ENCODE assay signal across 8 mouse cellular contexts in genomic region chr2:92401091-92401561, GRCm38 (mm10). TPM values are rescaled to one million over a fixed set of nuclear protein-coding genes. Genes with fewer than 3 reads are reported as not detected.
DNase-seq lines count a peak whose midpoint lies in the region; ATAC-seq lines count a peak whose summit lies in the region.

Mapk8ip1 (minus strand) TSS chr2:92401263.

- peaks cover 40% of the 10 kb centered on the region for H3K4me1 ChIP-seq in forebrain, embryonic 13.5 days
- H3K4me1 ChIP-seq in midbrain, embryonic 13.5 days (replicated peaks) = peaks cover 61% of the 10 kb centered on the region

- peak within 1 kb of the TSS; percentile 70 for H3K4me3 ChIP-seq in forebrain, embryonic 13.5 days
- H3K4me3 ChIP-seq in midbrain, embryonic 13.5 days (replicated peaks) = peak within 1 kb of the TSS; percentile 66

- peak; percentile 67 to 78 for DNase-seq in cerebellum, adult 18-20 months
- DNase-seq in right cerebral cortex, postnatal 10 days (ENCODE audit: low spot score in 2 of 2) = peak; percentile 53 to 66
- no peak for DNase-seq in right cerebral cortex, postnatal 36 days (ENCODE audit: low spot score in 2 of 2)
- no peak for DNase-seq in layer of hippocampus, postnatal 25 days (ENCODE audit: extremely low spot score in 1 of 2, low spot score in 1 of 2)
- no peak for DNase-seq in spleen, postnatal 14 days (ENCODE audit: low spot score in 2 of 2)

- H3K4me2 ChIP-seq in forebrain, embryonic 13.5 days = peak within 1 kb of the TSS; percentile 90
- H3K4me2 ChIP-seq in midbrain, embryonic 13.5 days (replicated peaks) = peak within 1 kb of the TSS; percentile 77

- WGBS in forebrain, embryonic 13.5 days = under 1% methylated on average over 31 of the region's 59 CpGs
- WGBS in midbrain, embryonic 13.5 days = 1% methylated on average over 48 of the region's 59 CpGs

- ATAC-seq in cerebellum, adult (ENCODE audit: insufficient number of reproducible peaks, low FRiP score, low TSS enrichment) = no peak
- ATAC-seq in forebrain, embryonic 13.5 days = peak; percentile 62
- ATAC-seq in midbrain, embryonic 13.5 days = peak; percentile 66

- H3K27ac ChIP-seq in forebrain, embryonic 13.5 days = peak within 1 kb of the TSS; percentile 20
- H3K27ac ChIP-seq in midbrain, embryonic 13.5 days = peak within 1 kb of the TSS; percentile 63

- H3K27me3 ChIP-seq in forebrain, embryonic 13.5 days = no peaks in the 10 kb centered on the region
- H3K27me3 ChIP-seq in midbrain, embryonic 13.5 days = no peaks in the 10 kb centered on the region

- H3K9ac ChIP-seq in forebrain, embryonic 13.5 days = peak within 1 kb of the TSS; percentile 94
- peak within 1 kb of the TSS; percentile 93 for H3K9ac ChIP-seq in midbrain, embryonic 13.5 days (replicated peaks)

- H3K9me3 ChIP-seq in forebrain, embryonic 13.5 days (replicated peaks) = no peaks in the 10 kb centered on the region
- H3K9me3 ChIP-seq in midbrain, embryonic 13.5 days = no peaks in the 10 kb centered on the region

- H3K36me3 ChIP-seq in forebrain, embryonic 13.5 days (ENCODE audit: poor library complexity, severe bottlenecking) = peaks cover 30% of the 10 kb centered on the region
- H3K36me3 ChIP-seq in midbrain, embryonic 13.5 days = peaks cover 30% of the 10 kb centered on the region

RNA-seq across cellular contexts. Expression of gene Mapk8ip1, which starts in this region (rescaled TPM):
- polyA plus RNA-seq in forebrain, embryonic 13.5 days (2015; fragmentation: Nextera tagmentation; extraction: Ambion mirVana) = 66.9 and 71.1 TPM in 2 replicates
- 100 to 1,000 TPM; 339 to 369 TPM for total RNA-seq in layer of hippocampus, postnatal 25 days (2021)
- 86.9 and 111 TPM in 2 replicates for polyA plus RNA-seq in midbrain, embryonic 13.5 days (2015; fragmentation: Nextera tagmentation; extraction: Ambion mirVana)

Comparison
In these comparisons a context has a peak if more than half of its experiments do, and no peak if none do; other contexts are left out.
1. DNase-seq: peak in cerebellum, adult 18-20 months (2 of 2) and right cerebral cortex, postnatal 10 days (2 of 2); none in right cerebral cortex, postnatal 36 days (0 of 2), layer of hippocampus, postnatal 25 days (0 of 2) and spleen, postnatal 14 days (0 of 2).